Mouse (Mus musculus) cortical plate, adult 2 months (tissue): ENCODE measurements around the gene Ly6g6f. TPM values are rescaled to one million over a fixed set of nuclear protein-coding genes. Genes with fewer than 3 reads are reported as not detected.
"Not testable (repeated sequence)": the region's sequence is repeated elsewhere in the genome, so short reads cannot be mapped to it uniquely, and the experiment has no call there.

ENCODE experiments used
- H3K27ac ChIP-seq: fragments of 200-500 bp; 2 replicates; pipeline ENCODE4 v1.5.1; 2012; ENCODE audit warnings: low read length, control low read depth, inconsistent platforms; ENCODE audit not compliant: insufficient read depth
- H3K4me1 ChIP-seq: fragments of 200-500 bp; 2 replicates; pipeline ENCODE4 v1.6.1; 2011; ENCODE audit warnings: low read length; ENCODE audit not compliant: control insufficient read depth, insufficient read depth
- H3K4me3 ChIP-seq: fragments of 200-500 bp; 2 replicates; pipeline ENCODE4 v1.5.1; 2011; ENCODE audit warnings: mild to moderate bottlenecking, low read length, control low read depth; ENCODE audit not compliant: insufficient read depth
- CTCF ChIP-seq: fragments of 200-500 bp; IDR thresholded peaks from 2 replicates; pipeline ENCODE4 v1.5.1; 2011; ENCODE audit warnings: mild to moderate bottlenecking, control low read depth, low read length; ENCODE audit not compliant: insufficient read depth; ENCODE audit errors: extremely low read depth
- POLR2A ChIP-seq: fragments of 200-500 bp; IDR thresholded peaks from 2 replicates; pipeline ENCODE4 v1.6.1; 2011; ENCODE audit warnings: mild to moderate bottlenecking, low read length, control low read depth; ENCODE audit not compliant: insufficient read depth; ENCODE audit errors: extremely low read depth
- polyA plus RNA-seq: library from polyadenylated mRNA; depleted of rRNA; stranded (reverse); fragments of >200 nt; gene quantifications from 2 replicates; pipeline ENCODE4 v1.2.3, GENCODE M21; 2012

Gene Ly6g6f
- polyA plus RNA-seq, 1 experiment, result 1.1 TPM

GRCm38 (mm10) chr17:35125578-35125977 lies 40.2 kb upstream of the Ly6g6f start:
- Histone ChIP-seq H3K4me1 (peaks cover 3% of the 10 kb centered on the region; the same call in 1 of the 2 replicates), H3K27ac (peak overlapping the region; percentile 15; the same call in 1 of the 2 replicates)

GRCm38 (mm10) chr17:35125081-35125480 lies 39.7 kb upstream of the Ly6g6f start:
- Histone ChIP-seq H3K27ac (0 out of 2 replicates have a peak overlapping the region, but pooled peaks have one; percentile 15), H3K4me3 (peak overlapping the region; percentile 69; the same call in 1 of the 2 replicates), H3K4me1 (peaks cover 3% of the 10 kb centered on the region; the same call in 1 of the 2 replicates)
- TF ChIP-seq CTCF, result no peak

More at GRCm38 (mm10) chr17:35125578-35125977, 40.2 kb upstream of the Ly6g6f start:
- TF ChIP-seq CTCF, result no peak
- no peak for TF ChIP-seq POLR2A
- peak overlapping the region; percentile 69; the same call in 1 of the 2 replicates for H3K4me3 ChIP-seq

GRCm38 (mm10) chr17:35124261-35124896 lies 39.0 kb upstream of the Ly6g6f start:
- not testable (repeated sequence) for H3K27ac ChIP-seq, H3K4me1 ChIP-seq, H3K4me3 ChIP-seq

- not testable (repeated sequence) for H3K27ac ChIP-seq, H3K4me3 ChIP-seq, H3K4me1 ChIP-seq
Observed at GRCm38 (mm10) chr17:35123287-35123686, 37.9 kb upstream of the Ly6g6f start.

GRCm38 (mm10) chr17:35121871-35122303 lies 36.5 kb upstream of the Ly6g6f start, which contains the start of gene Csnk2b:
Gene Csnk2b (minus strand): TSS chr17:35122053.
- Histone ChIP-seq H3K27ac (peak within 1 kb of the TSS; percentile 43), H3K4me3 (peak within 1 kb of the TSS; percentile 79), H3K4me1 (peaks cover 2% of the 10 kb centered on the region; the same call in 1 of the 2 replicates)
- peak; percentile 39 for TF ChIP-seq CTCF
- peak; percentile 29; the same call in 1 of the 2 replicates for TF ChIP-seq POLR2A

GRCm38 (mm10) chr17:35121143-35121799 lies 35.9 kb upstream of the Ly6g6f start, which contains the start of gene Gpank1:
Gene Gpank1 (plus strand): TSS chr17:35121455.
- TF ChIP-seq CTCF, result no peak
- peak; percentile 80 for TF ChIP-seq POLR2A
- peak within 1 kb of the TSS; percentile 43 for H3K27ac ChIP-seq

GRCm38 (mm10) chr17:35120745-35121142 lies 35.3 kb upstream of the Ly6g6f start:
- H3K4me3 ChIP-seq, result peak overlapping the region; percentile 79
- 0 out of 2 replicates have a peak overlapping the region, but pooled peaks have one; percentile 4 for H3K27ac ChIP-seq
- H3K4me1 ChIP-seq, result peaks cover 2% of the 10 kb centered on the region; the same call in 1 of the 2 replicates
- no peak for TF ChIP-seq CTCF
- TF ChIP-seq POLR2A, result no peak

More at GRCm38 (mm10) chr17:35121143-35121799, 35.9 kb upstream of the Ly6g6f start, which contains the start of gene Gpank1:
- peaks cover 2% of the 10 kb centered on the region; the same call in 1 of the 2 replicates for H3K4me1 ChIP-seq
- peak within 1 kb of the TSS; percentile 79 for H3K4me3 ChIP-seq

GRCm38 (mm10) chr17:35115046-35116019 lies 29.9 kb upstream of the Ly6g6f start, which contains the start of gene Ly6g5b:
Gene Ly6g5b (minus strand): TSS chr17:35115428.
- TF ChIP-seq CTCF, result 0 out of 2 replicates have a peak, but pooled peaks have one; percentile 18
- no peak for TF ChIP-seq POLR2A
- Histone ChIP-seq H3K27ac (no peak within 1 kb of the TSS), H3K4me1 (no peaks in the 10 kb centered on the region), H3K4me3 (no peak within 1 kb of the TSS)

GRCm38 (mm10) chr17:35111774-35112173 lies 26.4 kb upstream of the Ly6g6f start:
- H3K27ac ChIP-seq, result no peak overlapping the region
- no peak overlapping the region for H3K4me3 ChIP-seq
- no peaks in the 10 kb centered on the region for H3K4me1 ChIP-seq
- TF ChIP-seq POLR2A, result no peak
- TF ChIP-seq CTCF, result no peak
